Mouse (Mus musculus) heart, postnatal 0 days (tissue): ENCODE data around the gene Hpgd.

Source experiments
- CTCF ChIP-seq: IDR thresholded peaks from 2 replicates; pipeline ENCODE4 v1.5.1; 2016; ENCODE audit warnings: antibody characterized with exemption, control low read depth, low read depth
- EP300 ChIP-seq: IDR thresholded peaks from 2 replicates; pipeline ENCODE4 v1.6.1; 2016; ENCODE audit warnings: antibody characterized with exemption, low read depth

DNA sequence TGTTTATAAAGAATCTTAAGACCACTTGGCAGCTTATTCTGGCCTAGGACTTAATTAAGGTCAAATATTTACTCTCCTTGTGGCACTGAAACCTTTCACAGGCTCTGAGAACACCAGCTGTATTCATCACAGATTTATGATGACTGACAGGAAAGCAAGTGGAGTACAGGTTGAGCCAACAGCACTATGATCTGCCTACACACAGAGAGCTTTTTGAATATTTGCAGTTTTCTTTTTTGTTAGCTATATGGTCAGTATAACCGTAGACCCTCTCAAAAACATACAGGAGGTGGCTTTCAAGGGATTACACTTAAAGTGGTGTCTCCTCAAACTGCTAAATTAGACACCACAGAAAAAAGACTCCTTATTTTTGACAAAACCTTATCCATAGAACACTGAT lies 33.2 kb upstream of the Hpgd start:
- TF ChIP-seq CTCF: no peak
- no peak for TF ChIP-seq EP300
